Mouse (Mus musculus) cerebellum, adult 2 months (tissue): ENCODE measurements at regions not wholly inside any gene's neighbourhood (a gene's known extent, or its start where the extent isn't known, plus 50 kb on each side); places are given as distances from the start of the nearest gene placed in this dataset.

Source experiments
- CTCF ChIP-seq: fragments of 200-500 bp; IDR thresholded peaks from 2 replicates; pipeline ENCODE4 v1.5.1; 2011; ENCODE audit warnings: low read depth, mild to moderate bottlenecking, control low read depth, low read length, moderate library complexity, borderline replicate concordance; ENCODE audit not compliant: insufficient read depth
- POLR2A ChIP-seq: fragments of 200-500 bp; IDR thresholded peaks from 2 replicates; pipeline ENCODE4 v1.6.1; 2011; ENCODE audit warnings: low read length, control low read depth, borderline replicate concordance; ENCODE audit not compliant: insufficient read depth

GRCm38 (mm10) chr9:84577781-84578180, 652.8 kb downstream of the Bckdhb start:
- TF ChIP-seq CTCF (no peak), POLR2A (no peak)
